Mouse (Mus musculus) embryonic fibroblast, embryonic 13.5 days (primary cell): ENCODE measurements around the gene Lalba. TPM values are rescaled to one million over a fixed set of nuclear protein-coding genes. Genes with fewer than 3 reads are reported as not detected.

Experiments
- H3K27ac ChIP-seq: 2 replicates; pipeline ENCODE4 v1.5.1; 2012; ENCODE audit warnings: low read length, control low read depth, inconsistent platforms; ENCODE audit not compliant: insufficient read depth
- H3K4me1 ChIP-seq: 2 replicates; pipeline ENCODE4 v1.6.1; 2011; ENCODE audit warnings: low read length; ENCODE audit not compliant: control insufficient read depth, insufficient read depth
- H3K4me3 ChIP-seq: 2 replicates; pipeline ENCODE4 v1.5.1; 2011; ENCODE audit warnings: mild to moderate bottlenecking, control low read depth, low read length; ENCODE audit not compliant: insufficient read depth
- CTCF ChIP-seq: IDR thresholded peaks from 2 replicates; pipeline ENCODE4 v1.5.1; 2011; ENCODE audit warnings: mild to moderate bottlenecking, control low read depth, low read length, moderate library complexity, borderline replicate concordance; ENCODE audit not compliant: insufficient read depth
- POLR2A ChIP-seq: IDR thresholded peaks from 2 replicates; pipeline ENCODE4 v1.6.1; 2011; ENCODE audit warnings: low read depth, mild to moderate bottlenecking, control low read depth, low read length, moderate library complexity
- polyA plus RNA-seq: library from polyadenylated mRNA; stranded (reverse); fragments of >200 nt; gene quantifications from 2 replicates; pipeline ENCODE4 v1.2.4, GENCODE M21; 2011; ENCODE audit warnings: low read depth; ENCODE audit not compliant: missing spikeins, insufficient read length

Lalba gene
- polyA plus RNA-seq, 1 experiment: not detected

- no peak overlapping the region for H3K27ac ChIP-seq
- no peaks in the 10 kb centered on the region for H3K4me1 ChIP-seq
- no peak for TF ChIP-seq CTCF
- TF ChIP-seq POLR2A: no peak
- H3K4me3 ChIP-seq: no peak overlapping the region
Measured at GRCm38 (mm10) chr15:98497631-98498030, 15.1 kb upstream of the Lalba start.

- no peak within 1 kb of the TSS for H3K27ac ChIP-seq
- no peak within 1 kb of the TSS for H3K4me3 ChIP-seq
- TF ChIP-seq POLR2A (no peak), CTCF (no peak)
- H3K4me1 ChIP-seq: no peaks in the 10 kb centered on the region
Measured at GRCm38 (mm10) chr15:98492102-98492501, 9.6 kb upstream of the Lalba start, which contains the start of gene Olfr279. Gene Olfr279, plus strand, starts transcription at chr15:98492402.

- no peak overlapping the region for H3K27ac ChIP-seq
- TF ChIP-seq CTCF (no peak), POLR2A (no peak)
- no peak overlapping the region for H3K4me3 ChIP-seq
- H3K4me1 ChIP-seq: no peaks in the 10 kb centered on the region
Measured at GRCm38 (mm10) chr15:98491332-98491731, 8.8 kb upstream of the Lalba start.

GRCm38 (mm10) chr15:98486433-98487021 is 4.0 kb upstream of the Lalba start:
- no peak overlapping the region for H3K4me3 ChIP-seq
- H3K4me1 ChIP-seq: no peaks in the 10 kb centered on the region
- H3K27ac ChIP-seq: no peak overlapping the region
- TF ChIP-seq POLR2A: no peak
- TF ChIP-seq CTCF: no peak

GRCm38 (mm10) chr15:98483907-98484886 is 1.7 kb upstream of the Lalba start:
- Histone ChIP-seq H3K4me3 (no peak overlapping the region), H3K27ac (no peak overlapping the region), H3K4me1 (no peaks in the 10 kb centered on the region)
- TF ChIP-seq CTCF (no peak), POLR2A (no peak)

GRCm38 (mm10) chr15:98479568-98480102 is 2.9 kb downstream of the Lalba start:
- no peak for TF ChIP-seq CTCF
- no peak for TF ChIP-seq POLR2A
- Histone ChIP-seq H3K4me1 (no peaks in the 10 kb centered on the region), H3K27ac (no peak overlapping the region), H3K4me3 (no peak overlapping the region)

GRCm38 (mm10) chr15:98476281-98476680 is 6.2 kb downstream of the Lalba start:
- Histone ChIP-seq H3K27ac (no peak overlapping the region), H3K4me3 (no peak overlapping the region), H3K4me1 (no peaks in the 10 kb centered on the region)
- TF ChIP-seq POLR2A (no peak), CTCF (no peak)

GRCm38 (mm10) chr15:98475382-98475781 is 7.1 kb downstream of the Lalba start:
- no peak overlapping the region for H3K4me3 ChIP-seq
- no peaks in the 10 kb centered on the region for H3K4me1 ChIP-seq
- no peak overlapping the region for H3K27ac ChIP-seq
- TF ChIP-seq POLR2A: no peak
- TF ChIP-seq CTCF: no peak

- Histone ChIP-seq H3K4me1 (no peaks in the 10 kb centered on the region), H3K4me3 (no peak overlapping the region), H3K27ac (no peak overlapping the region)
- TF ChIP-seq POLR2A (no peak), CTCF (no peak)
Measured at GRCm38 (mm10) chr15:98474958-98475357, 7.6 kb downstream of the Lalba start.

- Histone ChIP-seq H3K4me3 (no peak overlapping the region), H3K27ac (no peak overlapping the region), H3K4me1 (no peaks in the 10 kb centered on the region)
- no peak for TF ChIP-seq POLR2A
- TF ChIP-seq CTCF: no peak
Measured at GRCm38 (mm10) chr15:98471539-98471938, 11.0 kb downstream of the Lalba start.

- H3K4me3 ChIP-seq: no peak within 1 kb of the TSS
- H3K4me1 ChIP-seq: no peaks in the 10 kb centered on the region
- H3K27ac ChIP-seq: no peak within 1 kb of the TSS
- no peak for TF ChIP-seq POLR2A
- no peak for TF ChIP-seq CTCF
Measured at GRCm38 (mm10) chr15:98469596-98469995, 12.9 kb downstream of the Lalba start, which contains the start of gene OR5BS1P. Gene OR5BS1P, plus strand, starts transcription at chr15:98469896.
